Mouse (Mus musculus) layer of hippocampus, adult 2 months (tissue): ENCODE results near the gene Igfbp4. TPM values are rescaled to one million over a fixed set of nuclear protein-coding genes. Genes with fewer than 3 reads are reported as not detected.

Experiments used
- DNase-seq, 2 experiments: peaks; one replicate each; pipeline ENCODE4 v3.0.0; 2022; ENCODE audit warnings: low spot score in 2 of 2
- H3K27ac ChIP-seq: fragments of 200-600 bp; 2 replicates; pipeline ENCODE4 v1.8.1; 2022
- H3K4me3 ChIP-seq: fragments of 200-600 bp; 2 replicates; pipeline ENCODE4 v1.8.1; 2022; ENCODE audit warnings: mild to moderate bottlenecking
- CTCF ChIP-seq: fragments of 200-600 bp; conservative IDR thresholded peaks from 2 replicates; pipeline ENCODE4 v1.8.1; 2022; ENCODE audit warnings: antibody characterized with exemption, mild to moderate bottlenecking, moderate library complexity
- total RNA-seq, 2 experiments: library from RNA; stranded (reverse); gene quantifications; 2 replicates each; pipeline ENCODE4 v1.2.3; 2021

The Igfbp4 gene
- total RNA-seq, 2 experiments from 2014 or later = 69.4 to 71.9 TPM

GRCm38 (mm10) chr11:99076744-99077319, 35.8 kb downstream of the Igfbp4 start:
- peak; percentile 4 to 29 for DNase-seq
- no peak overlapping the region for H3K27ac ChIP-seq
- TF ChIP-seq CTCF = no peak
- no peak overlapping the region for H3K4me3 ChIP-seq

DNA sequence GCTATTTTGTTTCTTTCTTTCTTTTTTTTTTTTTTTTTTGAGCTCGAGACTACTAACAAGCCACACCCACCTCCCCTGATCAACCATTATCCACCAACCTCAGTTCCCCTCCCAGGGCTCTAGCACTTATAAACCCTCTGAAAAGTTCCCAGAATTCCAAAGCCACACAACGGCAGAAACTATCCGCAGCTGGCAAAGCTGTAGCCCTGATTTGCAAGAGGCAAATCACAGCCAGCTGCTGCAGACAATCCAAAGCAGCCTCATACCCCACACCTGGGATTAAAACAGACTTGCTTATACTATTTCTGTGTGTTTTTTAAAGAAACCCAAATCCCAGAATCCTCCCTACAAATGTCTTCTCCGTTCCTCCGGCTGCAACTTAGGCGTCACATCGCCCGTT, 36.8 kb downstream of the Igfbp4 start:
- Histone ChIP-seq H3K27ac (no peak overlapping the region), H3K4me3 (no peak overlapping the region)
- DNase-seq = no peak
- no peak for TF ChIP-seq CTCF

- no peak for TF ChIP-seq CTCF
- DNase-seq = no peak
- no peak overlapping the region for H3K4me3 ChIP-seq
- H3K27ac ChIP-seq = no peak overlapping the region
These were observed 40.0 kb downstream of the Igfbp4 start for GRCm38 (mm10) chr11:99080902-99081543.

DNA sequence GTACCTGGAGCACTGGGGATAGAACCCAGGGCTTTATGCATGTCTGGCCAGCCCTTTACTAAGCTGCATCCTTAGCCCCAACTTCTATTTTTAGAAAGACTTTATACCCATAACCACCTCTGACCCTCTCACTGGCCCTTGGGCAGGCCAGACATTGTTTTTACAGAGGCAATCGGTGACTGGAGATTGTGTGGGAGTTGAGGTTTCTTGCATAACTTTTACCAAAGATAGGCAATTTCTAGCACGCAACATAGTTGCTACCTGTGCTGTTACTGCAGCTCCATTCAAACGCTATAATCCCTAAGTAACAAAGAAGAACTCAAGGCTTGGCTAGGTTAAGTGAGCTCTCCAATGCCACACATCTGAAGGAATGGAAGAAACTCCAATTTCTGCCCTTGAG, 40.5 kb downstream of the Igfbp4 start:
- no peak for TF ChIP-seq CTCF
- DNase-seq = no peak
- H3K27ac ChIP-seq = no peak overlapping the region
- H3K4me3 ChIP-seq = no peak overlapping the region

DNA sequence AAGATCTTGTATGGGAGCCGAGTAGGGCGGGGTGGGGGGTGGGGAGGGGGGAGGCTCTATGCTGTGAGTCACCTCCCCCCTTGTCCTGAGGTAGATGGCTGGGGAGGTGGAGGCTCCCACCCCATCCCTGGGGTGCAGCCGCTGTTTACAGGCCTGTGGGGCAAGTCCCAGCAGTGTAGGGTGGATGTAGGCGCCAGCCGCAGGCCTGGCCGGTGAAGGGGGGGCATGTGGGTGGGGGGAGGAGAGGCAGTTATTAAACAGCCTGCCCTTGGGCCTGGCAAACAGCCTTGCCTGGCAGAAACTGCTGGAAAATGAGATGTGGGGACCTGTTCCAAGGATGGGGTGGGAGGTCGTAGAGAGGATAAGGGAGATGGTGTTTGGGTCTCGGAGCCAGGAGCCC, 41.1 kb downstream of the Igfbp4 start:
- DNase-seq = no peak
- no peak overlapping the region for H3K4me3 ChIP-seq
- no peak for TF ChIP-seq CTCF
- no peak overlapping the region for H3K27ac ChIP-seq

DNA sequence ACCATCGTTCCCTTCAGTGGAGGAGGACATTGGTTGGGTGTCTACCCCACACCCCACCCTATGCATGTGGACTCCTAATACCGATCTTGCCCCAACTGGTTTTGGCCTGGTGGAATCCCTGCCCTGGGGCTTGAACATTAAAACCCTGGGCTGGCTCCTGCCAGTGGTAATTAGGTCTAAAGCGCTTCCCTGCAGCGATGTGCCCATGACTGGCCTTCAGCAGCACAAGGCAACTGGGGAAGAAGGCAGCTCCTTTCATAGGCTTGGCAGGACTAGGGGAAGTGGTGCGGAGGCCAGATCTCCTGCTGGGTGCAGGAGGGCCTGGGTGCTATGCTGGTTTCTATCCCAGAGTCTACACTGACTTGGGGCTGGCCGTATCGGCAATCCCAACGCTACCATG, 42.5 kb downstream of the Igfbp4 start:
- DNase-seq = no peak
- Histone ChIP-seq H3K27ac (no peak overlapping the region), H3K4me3 (no peak overlapping the region)
- no peak for TF ChIP-seq CTCF

GRCm38 (mm10) chr11:99084366-99084765, 43.3 kb downstream of the Igfbp4 start:
- TF ChIP-seq CTCF = no peak
- no peak overlapping the region for H3K27ac ChIP-seq
- no peak for DNase-seq
- H3K4me3 ChIP-seq = no peak overlapping the region

- DNase-seq = no peak
- H3K27ac ChIP-seq = no peak overlapping the region
- no peak overlapping the region for H3K4me3 ChIP-seq
- no peak for TF ChIP-seq CTCF
These were observed 47.4 kb downstream of the Igfbp4 start for GRCm38 (mm10) chr11:99088486-99088885.

DNA sequence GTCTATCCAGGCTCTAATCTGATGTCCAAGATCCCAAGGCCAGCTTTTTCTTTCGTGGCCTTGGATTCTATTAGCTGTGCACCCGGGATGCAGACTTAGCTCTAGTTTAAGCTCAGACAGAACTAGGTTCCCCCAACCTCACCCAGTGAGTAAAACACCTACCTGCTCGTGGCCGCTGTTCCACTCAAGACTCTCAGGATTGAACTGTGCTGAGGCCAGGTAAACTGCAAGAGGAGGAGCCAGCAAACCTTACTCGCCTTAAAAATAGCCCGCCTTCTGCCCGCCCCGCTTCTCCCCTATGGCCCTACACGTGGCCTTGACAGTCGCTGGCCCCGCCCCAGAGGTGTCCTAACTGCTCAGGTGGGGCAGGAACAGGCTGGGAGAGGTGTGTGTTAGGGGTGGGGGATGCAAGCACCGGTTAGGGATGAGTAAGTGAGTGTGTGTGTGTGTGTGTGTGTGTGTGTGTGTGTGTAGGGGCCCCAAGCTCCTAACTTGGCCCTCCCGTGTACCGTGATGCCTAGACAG, 48.1 kb downstream of the Igfbp4 start, which contains the start of gene Tns4:
TSS of gene Tns4 (minus strand) at position 230 of the 525 bp plus-strand sequence.
- DNase-seq = no peak
- Histone ChIP-seq H3K27ac (no peak within 1 kb of the TSS), H3K4me3 (no peak within 1 kb of the TSS)
- TF ChIP-seq CTCF = no peak

DNA sequence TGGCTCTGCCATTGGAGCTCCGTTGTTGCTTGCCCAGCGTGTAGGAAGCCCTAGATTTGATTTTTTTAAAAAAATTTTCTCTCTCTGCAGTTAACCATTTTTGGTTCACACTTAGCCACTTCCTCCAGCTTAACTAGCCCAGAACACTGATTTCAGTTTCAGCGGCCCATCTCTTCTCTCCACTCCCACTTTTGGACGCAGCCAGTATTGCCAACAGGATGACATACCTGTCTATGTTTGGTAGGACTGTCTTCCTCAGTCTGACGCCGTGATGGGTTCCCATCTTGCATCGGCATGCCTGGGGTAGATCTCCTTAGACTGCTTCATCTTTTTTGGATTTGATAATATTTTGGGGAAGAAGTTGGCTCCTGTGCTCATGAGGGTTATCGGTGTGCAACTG, 49.3 kb downstream of the Igfbp4 start:
- no peak overlapping the region for H3K27ac ChIP-seq
- DNase-seq = no peak
- peak; percentile 24; the same call in 1 of the 2 replicates for TF ChIP-seq CTCF
- H3K4me3 ChIP-seq = no peak overlapping the region

DNA sequence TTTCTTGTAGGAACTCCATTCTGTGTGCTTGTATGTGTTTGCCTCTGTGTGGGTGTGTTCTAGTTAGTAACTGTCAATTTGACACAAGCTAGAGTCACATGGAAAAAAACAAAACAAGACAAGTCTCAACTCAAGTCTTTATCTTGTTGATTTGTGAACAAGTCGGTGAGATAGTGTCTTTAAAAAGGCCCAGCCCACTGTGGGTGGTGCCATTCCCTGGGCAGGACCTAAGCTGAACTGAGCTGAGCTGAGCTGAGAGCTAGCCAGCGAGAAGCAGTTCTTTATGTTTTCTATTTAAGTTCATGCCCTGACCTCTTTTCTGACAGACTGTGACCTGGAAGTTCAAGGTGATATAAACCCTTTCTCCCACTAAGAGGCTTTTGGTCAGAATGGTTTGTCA, 50.6 kb downstream of the Igfbp4 start:
- no peak for DNase-seq
- no peak overlapping the region for H3K4me3 ChIP-seq
- no peak for TF ChIP-seq CTCF

GRCm38 (mm10) chr11:99093740-99094139, 52.7 kb downstream of the Igfbp4 start:
- TF ChIP-seq CTCF = no peak
- no peak overlapping the region for H3K4me3 ChIP-seq
- DNase-seq = no peak
- no peak overlapping the region for H3K27ac ChIP-seq

More for the DNA sequence above, 50.6 kb downstream of the Igfbp4 start:
- no peak overlapping the region for H3K27ac ChIP-seq

DNA sequence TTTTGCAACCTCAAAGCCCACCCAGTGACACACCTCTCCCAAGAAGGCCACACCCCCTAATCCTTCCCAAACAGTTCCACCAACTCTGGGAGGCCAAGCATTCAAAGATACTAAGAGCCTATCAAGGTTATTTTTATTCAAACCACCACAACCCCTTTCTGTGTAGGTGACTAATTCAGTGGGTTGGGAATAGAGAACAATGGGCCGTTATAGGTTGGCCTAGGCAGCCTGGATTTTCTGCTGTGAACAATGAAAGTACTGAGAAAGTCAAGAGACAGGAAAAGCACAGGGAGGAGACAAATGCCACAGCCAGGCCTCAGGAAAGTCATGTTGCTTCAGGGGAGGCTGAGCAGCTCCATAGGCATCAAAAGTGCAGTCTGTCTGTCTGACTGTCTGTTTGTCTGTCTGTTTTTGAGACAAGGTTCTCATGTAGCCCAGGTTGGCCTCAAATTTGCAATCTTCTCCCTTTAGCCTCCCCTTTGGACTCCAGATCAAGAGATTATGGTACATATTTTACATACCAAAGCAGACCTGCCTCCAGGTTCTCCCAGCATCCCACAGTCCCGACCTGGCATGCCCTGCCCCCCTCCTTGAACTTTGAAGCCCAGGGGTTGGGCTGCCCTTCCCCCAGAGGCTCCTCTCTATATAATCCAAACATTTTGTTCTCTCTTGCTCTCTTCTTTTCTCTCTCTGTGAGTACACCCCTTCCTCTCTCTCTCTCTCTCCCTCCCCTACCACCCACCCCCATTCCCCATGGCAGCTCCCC, 54.0 kb downstream of the Igfbp4 start:
- Histone ChIP-seq H3K4me3 (no peak overlapping the region), H3K27ac (no peak overlapping the region)
- TF ChIP-seq CTCF = no peak
- DNase-seq = no peak
